Mouse (Mus musculus) midbrain, embryonic 11.5 days (tissue): Measurements from ENCODE around the gene Gdf9. TPM values are rescaled to one million over a fixed set of nuclear protein-coding genes. Genes with fewer than 3 reads are reported as not detected.

Experiments used
- ATAC-seq: fragments of 200-750 bp; cut with Nextera tagmentation; 2 replicates; pipeline ENCODE4 v1.8.0; 2017; ENCODE audit warnings: moderate TSS enrichment, moderate library complexity; ENCODE audit not compliant: low FRiP score
- DNase-seq: peaks from one replicate; pipeline ENCODE4 v3.0.0; 2015; ENCODE audit warnings: low spot score; ENCODE audit errors: missing footprints
- H3K27ac ChIP-seq: fragments of 300-500 bp; sonication (generic); 2 replicates; pipeline ENCODE4 v1.5.1; 2014; ENCODE audit warnings: low read depth, low read length
- H3K27me3 ChIP-seq: fragments of 300-500 bp; sonication (generic); 2 replicates; pipeline ENCODE4 v1.6.1; 2014; ENCODE audit warnings: mild to moderate bottlenecking, low read length, moderate library complexity, mixed read lengths; ENCODE audit not compliant: control insufficient read depth, insufficient read depth
- H3K36me3 ChIP-seq: fragments of 300-500 bp; sonication (generic); 2 replicates; pipeline ENCODE4 v1.6.1; 2014; ENCODE audit warnings: mild to moderate bottlenecking, low read length, moderate library complexity, mixed read lengths; ENCODE audit not compliant: control insufficient read depth, insufficient read depth
- H3K4me1 ChIP-seq: fragments of 300-500 bp; sonication (generic); 2 replicates; pipeline ENCODE4 v1.6.1; 2014; ENCODE audit warnings: low read length; ENCODE audit not compliant: control insufficient read depth, insufficient read depth
- H3K4me2 ChIP-seq: fragments of 300-500 bp; sonication (generic); 2 replicates; pipeline ENCODE4 v1.6.1; 2014; ENCODE audit warnings: mild to moderate bottlenecking, moderate library complexity
- H3K4me3 ChIP-seq: fragments of 300-500 bp; sonication (generic); 2 replicates; pipeline ENCODE4 v1.5.1; 2014; ENCODE audit warnings: low read depth, low read length
- H3K9ac ChIP-seq: fragments of 300-500 bp; sonication (generic); 2 replicates; pipeline ENCODE4 v1.6.1; 2014; ENCODE audit warnings: low read length
- H3K9me3 ChIP-seq: fragments of 300-500 bp; sonication (generic); 2 replicates; pipeline ENCODE4 v1.6.1; 2016; ENCODE audit warnings: low read length; ENCODE audit not compliant: control insufficient read depth
- WGBS: fragments of 180-500 bp; shearing (Covaris S2); extraction: QIAGEN DNeasy Blood & Tissue Kit; methylation state at CpG from one replicate; pipeline ENCODE4 v1.1.7; 2014; 5-methylcytosine and 5-hydroxymethylcytosine counted together
- polyA plus RNA-seq: library from polyadenylated mRNA; unstranded; fragments of >200 nt; fragmentation: Nextera tagmentation; extraction: Ambion mirVana; gene quantifications from 2 replicates; pipeline ENCODE4 v1.2.1, GENCODE M21; 2014

The Gdf9 gene
- polyA plus RNA-seq, 1 experiment from 2014 or later = 3.6 TPM

- WGBS = 86% methylated on average over 8 of the region's 8 CpGs
- H3K4me3 ChIP-seq = no peak overlapping the region
- no peak overlapping the region for H3K27ac ChIP-seq
- H3K27me3 ChIP-seq = no peaks in the 10 kb centered on the region
- no peaks in the 10 kb centered on the region; the same call in 1 of the 2 replicates for H3K4me1 ChIP-seq
- no peak for DNase-seq
- ATAC-seq = no peak
- H3K9me3 ChIP-seq = no peaks in the 10 kb centered on the region
- no peaks in the 10 kb centered on the region for H3K36me3 ChIP-seq
- no peak overlapping the region for H3K9ac ChIP-seq
- no peak overlapping the region for H3K4me2 ChIP-seq
Measured at GRCm38 (mm10) chr11:53435504-53435903, 4.7 kb downstream of the Gdf9 start.

- Histone ChIP-seq H3K9me3 (no peaks in the 10 kb centered on the region), H3K9ac (no peak overlapping the region), H3K36me3 (no peaks in the 10 kb centered on the region), H3K27ac (no peak overlapping the region), H3K4me2 (no peak overlapping the region), H3K4me1 (no peaks in the 10 kb centered on the region; the same call in 1 of the 2 replicates), H3K4me3 (no peak overlapping the region), H3K27me3 (no peaks in the 10 kb centered on the region)
- WGBS = 92% methylated on average over 6 of the region's 6 CpGs
- no peak for DNase-seq
- ATAC-seq = no peak
Measured at GRCm38 (mm10) chr11:53436338-53436737, 5.5 kb downstream of the Gdf9 start.

DNA sequence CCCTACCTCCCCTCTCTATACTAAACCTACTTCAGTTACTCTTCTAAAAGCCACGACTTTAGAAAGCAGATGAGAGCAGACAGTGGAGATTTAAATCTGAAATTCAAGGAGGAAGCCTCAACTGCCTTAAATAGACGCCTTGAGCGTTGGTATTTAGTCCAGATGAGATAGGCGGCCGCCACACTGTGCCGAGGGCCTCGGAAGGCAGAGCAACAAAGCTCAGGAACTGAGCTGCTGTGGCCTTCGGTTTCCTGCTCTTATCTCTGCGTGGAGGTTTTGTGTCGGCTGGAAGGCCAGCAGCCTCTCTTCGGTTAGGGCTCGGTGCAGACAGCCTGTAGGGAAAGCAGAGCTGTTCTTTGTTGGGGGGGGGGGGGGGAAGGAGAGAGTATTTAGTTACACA is 11.1 kb downstream of the Gdf9 start:
- DNase-seq = no peak
- no peaks in the 10 kb centered on the region for H3K4me1 ChIP-seq
- 53% methylated on average over 12 of the region's 12 CpGs for WGBS
- no peak overlapping the region for H3K9ac ChIP-seq
- no peak overlapping the region for H3K4me2 ChIP-seq
- no peak overlapping the region for H3K27ac ChIP-seq
- H3K4me3 ChIP-seq = no peak overlapping the region
- ATAC-seq = no peak
- H3K9me3 ChIP-seq = no peaks in the 10 kb centered on the region
- H3K36me3 ChIP-seq = no peaks in the 10 kb centered on the region
- H3K27me3 ChIP-seq = no peaks in the 10 kb centered on the region

DNA sequence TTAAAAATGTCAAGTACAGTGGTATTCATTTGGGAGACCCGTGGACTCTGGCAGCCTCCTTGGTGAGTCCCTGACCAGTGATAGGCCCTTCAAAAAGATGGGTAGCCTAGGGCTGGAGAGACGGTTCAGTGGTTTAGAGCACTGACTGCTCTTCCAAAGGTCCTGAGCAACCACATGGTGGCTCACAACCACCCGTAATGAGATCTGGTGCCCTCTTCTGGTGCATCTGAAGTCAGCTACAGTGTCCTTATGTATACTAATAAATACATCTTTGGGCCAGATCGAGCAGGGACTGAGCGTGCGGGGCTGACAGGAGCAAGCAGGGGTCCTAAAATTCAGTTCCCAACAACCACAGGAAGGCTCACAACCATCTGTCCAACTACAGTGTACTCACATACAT is 13.0 kb downstream of the Gdf9 start:
- Histone ChIP-seq H3K4me3 (no peak overlapping the region), H3K9me3 (no peaks in the 10 kb centered on the region), H3K4me1 (no peaks in the 10 kb centered on the region), H3K36me3 (no peaks in the 10 kb centered on the region), H3K27me3 (no peaks in the 10 kb centered on the region), H3K9ac (no peak overlapping the region), H3K4me2 (no peak overlapping the region), H3K27ac (no peak overlapping the region)
- 44% methylated on average over 6 of the region's 6 CpGs for WGBS
- ATAC-seq (no peak), DNase-seq (no peak)

- no peaks in the 10 kb centered on the region for H3K4me1 ChIP-seq
- WGBS = 57% methylated on average over 13 of the region's 13 CpGs
- no peaks in the 10 kb centered on the region for H3K27me3 ChIP-seq
- H3K27ac ChIP-seq = no peak overlapping the region
- no peak overlapping the region for H3K9ac ChIP-seq
- H3K9me3 ChIP-seq = no peaks in the 10 kb centered on the region
- ATAC-seq (no peak), DNase-seq (no peak)
- H3K36me3 ChIP-seq = no peaks in the 10 kb centered on the region
- H3K4me3 ChIP-seq = no peak overlapping the region
- H3K4me2 ChIP-seq = no peak overlapping the region
Measured at GRCm38 (mm10) chr11:53445562-53445961, 14.7 kb downstream of the Gdf9 start.

DNA sequence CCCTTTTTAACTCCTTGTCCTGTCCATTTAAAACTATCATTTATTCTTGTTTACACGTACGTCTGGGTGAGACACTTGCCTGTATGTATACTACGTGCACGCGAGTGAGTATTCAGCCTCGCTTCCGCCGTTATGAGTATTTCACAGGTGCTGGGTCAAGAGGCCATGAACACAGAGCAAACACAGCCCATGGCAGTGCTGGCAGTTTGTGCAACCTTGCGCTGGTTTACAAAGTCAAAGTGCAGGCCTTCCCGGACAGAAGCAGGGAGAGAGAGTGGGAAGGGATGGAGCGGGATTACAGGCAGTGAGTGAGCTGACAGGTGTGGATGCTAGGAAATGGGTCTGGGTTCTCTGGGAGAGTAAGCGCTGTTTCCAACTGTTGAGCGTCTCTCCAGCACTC is 15.4 kb downstream of the Gdf9 start:
- no peak overlapping the region for H3K9ac ChIP-seq
- H3K27me3 ChIP-seq = no peaks in the 10 kb centered on the region
- ATAC-seq = no peak
- WGBS = 83% methylated on average over 13 of the region's 13 CpGs
- H3K27ac ChIP-seq = no peak overlapping the region
- no peaks in the 10 kb centered on the region for H3K9me3 ChIP-seq
- no peaks in the 10 kb centered on the region for H3K36me3 ChIP-seq
- H3K4me3 ChIP-seq = no peak overlapping the region
- DNase-seq = no peak
- no peaks in the 10 kb centered on the region for H3K4me1 ChIP-seq
- no peak overlapping the region for H3K4me2 ChIP-seq

- Histone ChIP-seq H3K27me3 (no peaks in the 10 kb centered on the region), H3K36me3 (no peaks in the 10 kb centered on the region), H3K9ac (no peak overlapping the region), H3K4me1 (no peaks in the 10 kb centered on the region), H3K9me3 (no peaks in the 10 kb centered on the region), H3K4me3 (no peak overlapping the region), H3K27ac (no peak overlapping the region), H3K4me2 (no peak overlapping the region)
- DNase-seq (no peak), ATAC-seq (no peak)
- WGBS = 90% methylated on average over 8 of the region's 8 CpGs
Measured at GRCm38 (mm10) chr11:53447996-53448395, 17.2 kb downstream of the Gdf9 start.

GRCm38 (mm10) chr11:53448529-53448928 is 17.7 kb downstream of the Gdf9 start:
- ATAC-seq (no peak), DNase-seq (no peak)
- Histone ChIP-seq H3K4me3 (no peak overlapping the region), H3K27ac (no peak overlapping the region), H3K4me2 (no peak overlapping the region), H3K27me3 (no peaks in the 10 kb centered on the region), H3K36me3 (no peaks in the 10 kb centered on the region), H3K9ac (no peak overlapping the region), H3K4me1 (no peaks in the 10 kb centered on the region), H3K9me3 (no peaks in the 10 kb centered on the region)
- 93% methylated on average over 1 of the region's 1 CpGs for WGBS

DNA sequence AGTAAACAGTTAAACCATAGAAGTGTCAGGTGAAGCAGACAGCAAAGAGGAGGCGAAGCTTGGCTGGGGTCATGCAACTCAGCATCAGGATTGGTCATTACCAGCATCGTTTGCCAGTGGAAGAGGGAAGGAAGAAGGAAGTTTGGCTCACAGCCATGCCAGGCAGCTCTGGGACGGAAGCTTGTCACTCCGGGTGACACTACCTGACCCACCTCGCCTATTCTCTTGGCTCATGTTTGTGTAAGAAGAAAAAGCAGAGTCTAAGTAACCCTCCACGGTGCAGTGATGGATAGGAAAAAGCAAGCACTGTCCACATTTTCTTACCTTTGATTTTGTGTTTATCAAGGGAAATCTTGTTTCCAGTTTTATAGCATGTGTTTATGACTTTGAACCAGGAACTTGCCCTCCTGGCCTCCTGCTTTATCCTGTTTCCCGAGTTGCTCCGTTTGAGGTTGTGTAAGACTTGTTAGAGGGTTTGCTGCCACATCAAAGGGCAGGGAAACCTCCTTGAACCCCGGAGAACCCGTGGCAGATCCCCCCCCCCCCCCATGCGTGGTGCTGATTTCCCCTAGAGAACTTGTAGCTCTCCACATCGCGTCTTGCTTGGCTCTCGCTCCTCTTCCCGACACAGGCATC is 19.4 kb downstream of the Gdf9 start:
- Histone ChIP-seq H3K36me3 (no peaks in the 10 kb centered on the region), H3K4me3 (no peak overlapping the region), H3K9me3 (no peaks in the 10 kb centered on the region), H3K27me3 (no peaks in the 10 kb centered on the region), H3K4me2 (no peak overlapping the region), H3K27ac (no peak overlapping the region), H3K9ac (no peak overlapping the region), H3K4me1 (no peaks in the 10 kb centered on the region)
- 66% methylated on average over 15 of the region's 15 CpGs for WGBS
- DNase-seq = no peak
- ATAC-seq = no peak
